In genomic region chr17:83277117-83277947, GRCm38 (mm10) we compare ENCODE assay signal across 7 mouse cellular contexts.
A peak's percentile ranks its signal among the peaks of the same experiment; 100 is the strongest.
DNase-seq lines count a peak whose midpoint lies in the region; ATAC-seq and TF ChIP-seq lines count a peak whose summit lies in the region.

No protein-coding gene starts in this region.

- DNase-seq in MEL (ENCODE audit: low read depth, low spot score): peak; percentile 72
- peak; percentile 75 for DNase-seq in brain, adult 2 months (ENCODE audit: low read depth, low spot score)
- DNase-seq in intestine, embryonic 14.5 days (ENCODE audit: low spot score): peak; percentile 78
- DNase-seq in midbrain, postnatal 0 days (ENCODE audit: low spot score): peak; percentile 56

- H3K9ac ChIP-seq in MEL (ENCODE audit: control insufficient read depth, low read depth, low read length, poor library complexity, severe bottlenecking): peak overlapping the region; percentile 88
- peak overlapping the region; percentile 43 for H3K9ac ChIP-seq in intestine, embryonic 14.5 days (ENCODE audit: low read length)
- peak overlapping the region; percentile 34; the same call in 1 of the 2 replicates for H3K9ac ChIP-seq in liver, embryonic 12.5 days
- peak overlapping the region; percentile 50; the same call in 1 of the 2 replicates for H3K9ac ChIP-seq in midbrain, postnatal 0 days (replicated peaks; ENCODE audit: low read length, poor library complexity, severe bottlenecking)
- H3K9ac ChIP-seq in stomach, embryonic 16.5 days (ENCODE audit: low read length): peak overlapping the region; percentile 77

- peak overlapping the region; percentile 91 for H3K4me2 ChIP-seq in intestine, embryonic 14.5 days (ENCODE audit: low read length)
- peak overlapping the region; percentile 74 for H3K4me2 ChIP-seq in liver, embryonic 12.5 days
- peak overlapping the region; percentile 22; the same call in 1 of the 2 replicates for H3K4me2 ChIP-seq in midbrain, postnatal 0 days (ENCODE audit: low read depth, low read length, poor library complexity, severe bottlenecking)
- H3K4me2 ChIP-seq in stomach, embryonic 16.5 days (ENCODE audit: low read depth, low read length): peak overlapping the region; percentile 92

- WGBS in intestine, embryonic 14.5 days: 24% methylated on average over 26 of the region's 26 CpGs
- WGBS in liver, embryonic 12.5 days (ENCODE audit: insufficient replicate concordance): 6% methylated on average over 26 of the region's 26 CpGs
- WGBS in midbrain, postnatal 0 days: 30% methylated on average over 26 of the region's 26 CpGs
- WGBS in stomach, embryonic 16.5 days: 22% methylated on average over 26 of the region's 26 CpGs

- H3K79me2 ChIP-seq in MEL (ENCODE audit: control insufficient read depth, insufficient read depth, low read length, poor library complexity): peaks cover 2% of the 10 kb centered on the region; the same call in 1 of the 2 replicates

- TF ChIP-seq EP300 in MEL (IDR thresholded peaks at IDR 0.05; ENCODE audit: low read depth in 1 of 2, low read length in 2 of 2): peak in 1 of 2 experiments; percentile 54; a peak in 3 of 4 replicates

- TF ChIP-seq POLR2A in MEL (IDR thresholded peaks at IDR 0.05; ENCODE audit: control insufficient read depth in 1 of 2, insufficient read depth in 1 of 2, low read depth in 1 of 2, low read length in 2 of 2, poor library complexity in 1 of 2): no peak

- TF ChIP-seq CTCF in MEL (IDR thresholded peaks at IDR 0.05 in 2 of 3, conservative IDR thresholded peaks at IDR 0.05 in 1 of 3; ENCODE audit: control insufficient read depth in 1 of 3, insufficient read depth in 1 of 3, low read depth in 2 of 3, low read length in 3 of 3, poor library complexity in 1 of 3, severe bottlenecking in 1 of 3): no peak
- no peak for TF ChIP-seq CTCF in midbrain, postnatal 0 days (IDR thresholded peaks at IDR 0.05)

- peak overlapping the region; percentile 65 for H3K27ac ChIP-seq in MEL (ENCODE audit: control insufficient read depth, low read depth, low read length)
- H3K27ac ChIP-seq in intestine, embryonic 14.5 days (ENCODE audit: low read depth): peak overlapping the region; percentile 85
- peak overlapping the region; percentile 64 for H3K27ac ChIP-seq in liver, embryonic 12.5 days
- H3K27ac ChIP-seq in midbrain, postnatal 0 days (ENCODE audit: low read depth, low read length): peak overlapping the region; percentile 51
- H3K27ac ChIP-seq in stomach, embryonic 16.5 days (ENCODE audit: low read length): peak overlapping the region; percentile 85

- H3K27me3 ChIP-seq in MEL (ENCODE audit: control insufficient read depth in 1 of 2, insufficient read depth in 2 of 2, low read length in 2 of 2): no peaks in the 10 kb centered on the region
- H3K27me3 ChIP-seq in intestine, embryonic 14.5 days (replicated peaks; ENCODE audit: control insufficient read depth, insufficient read depth, low read length): no peaks in the 10 kb centered on the region
- H3K27me3 ChIP-seq in liver, embryonic 12.5 days (replicated peaks): peaks cover 71% of the 10 kb centered on the region
- H3K27me3 ChIP-seq in midbrain, postnatal 0 days (ENCODE audit: insufficient read depth, low read length): no peaks in the 10 kb centered on the region; the same call in 1 of the 2 replicates
- no peaks in the 10 kb centered on the region for H3K27me3 ChIP-seq in stomach, embryonic 16.5 days (ENCODE audit: control insufficient read depth, insufficient read depth, low read length)

- H3K9me3 ChIP-seq in MEL (replicated peaks; ENCODE audit: insufficient read depth, low read length): no peaks in the 10 kb centered on the region
- no peaks in the 10 kb centered on the region for H3K9me3 ChIP-seq in intestine, embryonic 14.5 days (ENCODE audit: control insufficient read depth, low read length)
- H3K9me3 ChIP-seq in liver, embryonic 12.5 days (replicated peaks): no peaks in the 10 kb centered on the region
- H3K9me3 ChIP-seq in midbrain, postnatal 0 days (ENCODE audit: low read length): no peaks in the 10 kb centered on the region
- H3K9me3 ChIP-seq in stomach, embryonic 16.5 days (replicated peaks; ENCODE audit: control insufficient read depth, low read length): no peaks in the 10 kb centered on the region

- H3K4me3 ChIP-seq in MEL (ENCODE audit: control insufficient read depth in 1 of 2, insufficient read depth in 1 of 2, low read depth in 2 of 2, low read length in 2 of 2): peak overlapping the region; percentile 83 to 93
- H3K4me3 ChIP-seq in intestine, embryonic 14.5 days (ENCODE audit: low read depth, low read length): peak overlapping the region; percentile 18; the same call in 1 of the 2 replicates
- H3K4me3 ChIP-seq in liver, embryonic 12.5 days: peak overlapping the region; percentile 36
- no peak overlapping the region; the same call in 1 of the 2 replicates for H3K4me3 ChIP-seq in midbrain, postnatal 0 days (ENCODE audit: low read depth, low read length)
- peak overlapping the region; percentile 27 for H3K4me3 ChIP-seq in stomach, embryonic 16.5 days (replicated peaks; ENCODE audit: low read length)

- peaks cover 0 to 7% of the 10 kb centered on the region in 2 experiments; a peak in 2 of 4 replicates for H3K36me3 ChIP-seq in MEL (ENCODE audit: control insufficient read depth in 1 of 2, insufficient read depth in 2 of 2, low read length in 2 of 2)
- no peaks in the 10 kb centered on the region for H3K36me3 ChIP-seq in intestine, embryonic 14.5 days (ENCODE audit: control insufficient read depth, insufficient read depth, low read length)
- no peaks in the 10 kb centered on the region for H3K36me3 ChIP-seq in liver, embryonic 12.5 days
- H3K36me3 ChIP-seq in midbrain, postnatal 0 days (ENCODE audit: insufficient read depth, low read length): no peaks in the 10 kb centered on the region
- no peaks in the 10 kb centered on the region for H3K36me3 ChIP-seq in stomach, embryonic 16.5 days (ENCODE audit: control insufficient read depth, insufficient read depth, low read length)

- H3K4me1 ChIP-seq in MEL (ENCODE audit: control insufficient read depth in 1 of 2, insufficient read depth in 2 of 2, low read length in 2 of 2): peaks cover 0 to 24% of the 10 kb centered on the region in 2 experiments; a peak in 2 of 4 replicates
- H3K4me1 ChIP-seq in intestine, embryonic 14.5 days (replicated peaks; ENCODE audit: control insufficient read depth, insufficient read depth, low read length): peaks cover 24% of the 10 kb centered on the region
- peaks cover 48% of the 10 kb centered on the region for H3K4me1 ChIP-seq in liver, embryonic 12.5 days
- peaks cover 7% of the 10 kb centered on the region; the same call in 1 of the 2 replicates for H3K4me1 ChIP-seq in midbrain, postnatal 0 days (ENCODE audit: insufficient read depth, low read length)
- H3K4me1 ChIP-seq in stomach, embryonic 16.5 days (ENCODE audit: control insufficient read depth, insufficient read depth, low read length): peaks cover 18% of the 10 kb centered on the region

- no peak for TF ChIP-seq RAD21 in MEL (IDR thresholded peaks at IDR 0.05; ENCODE audit: low read depth, low read length)

- ATAC-seq in granulocyte monocyte progenitor cell, adult 5-6 weeks (replicated peaks; ENCODE audit: poor library complexity, severe bottlenecking): peak; percentile 31
- peak; percentile 70 for ATAC-seq in intestine, embryonic 14.5 days (replicated peaks; ENCODE audit: low FRiP score, low TSS enrichment, low read depth)
- peak; percentile 49 for ATAC-seq in liver, embryonic 12.5 days
- ATAC-seq in midbrain, postnatal 0 days (ENCODE audit: low FRiP score): no peak
- ATAC-seq in stomach, embryonic 16.5 days (ENCODE audit: insufficient read depth, low FRiP score): peak; percentile 57; the same call in 1 of the 2 replicates

TF ChIP-seq in MEL, 35 proteins besides CTCF, POLR2A, EP300 and RAD21 (continues in another document):
- TF ChIP-seq ELF1 (IDR thresholded peaks at IDR 0.05; ENCODE audit: low read depth, low read length) (peak; percentile 43; the same call in 1 of the 2 replicates), ETS1 (IDR thresholded peaks at IDR 0.05; ENCODE audit: low read depth, low read length) (peak; percentile 45; the same call in 1 of the 2 replicates), NELFE (IDR thresholded peaks at IDR 0.05; ENCODE audit: low read depth, low read length) (peak; percentile 22; the same call in 1 of the 2 replicates), MEF2A (IDR thresholded peaks at IDR 0.05; ENCODE audit: extremely low read depth, insufficient replicate concordance, low read depth, low read length, poor library complexity, severe bottlenecking) (no peak), KAT2A (conservative IDR thresholded peaks at IDR 0.05; ENCODE audit: low read depth, low read length) (no peak), ZMIZ1 (IDR thresholded peaks at IDR 0.05; ENCODE audit: low read depth, low read length) (no peak), MYC (IDR thresholded peaks at IDR 0.05; ENCODE audit: low read depth, low read length) (no peak), UBTF (IDR thresholded peaks at IDR 0.05; ENCODE audit: borderline replicate concordance, insufficient read depth, low read depth, low read length) (no peak), MAX (IDR thresholded peaks at IDR 0.05; ENCODE audit: low read length) (0 out of 2 replicates have a peak, but pooled peaks have one; percentile 38), NRF1 (IDR thresholded peaks at IDR 0.05; ENCODE audit: insufficient read depth, low read depth, low read length, poor library complexity, severe bottlenecking) (no peak), MAZ (IDR thresholded peaks at IDR 0.05; ENCODE audit: low read depth, low read length) (0 out of 2 replicates have a peak, but pooled peaks have one; percentile 61), BHLHE40 (IDR thresholded peaks at IDR 0.05; ENCODE audit: borderline replicate concordance, low read depth, low read length) (no peak), ZKSCAN1 (IDR thresholded peaks at IDR 0.05; ENCODE audit: low read depth, low read length) (no peak), MYB (IDR thresholded peaks at IDR 0.05; ENCODE audit: low read depth, low read length) (no peak), TCF12 (IDR thresholded peaks at IDR 0.05; ENCODE audit: low read depth, low read length) (peak; percentile 43; the same call in 1 of the 2 replicates), SMC3 (IDR thresholded peaks at IDR 0.05; ENCODE audit: low read depth, low read length) (peak; percentile 1; the same call in 1 of the 2 replicates), TAL1 (IDR thresholded peaks at IDR 0.05; ENCODE audit: low read length) (peak; percentile 82), MXI1 (IDR thresholded peaks at IDR 0.05; ENCODE audit: low read depth, low read length) (peak; percentile 35; the same call in 1 of the 2 replicates), RCOR1 (IDR thresholded peaks at IDR 0.05; ENCODE audit: low read depth, low read length) (no peak), HCFC1 (IDR thresholded peaks at IDR 0.05; ENCODE audit: low read depth, low read length) (0 out of 2 replicates have a peak, but pooled peaks have one; percentile 20), GATA1 (IDR thresholded peaks at IDR 0.05; ENCODE audit: low read depth, low read length) (0 out of 2 replicates have a peak, but pooled peaks have one; percentile 2), USF1 (IDR thresholded peaks at IDR 0.05; ENCODE audit: low read depth, low read length) (no peak), SIN3A (IDR thresholded peaks at IDR 0.05; ENCODE audit: low read length) (peak; percentile 6; the same call in 1 of the 2 replicates)

Comparison
In these comparisons a context has a peak if more than half of its experiments do, and no peak if none do; other contexts are left out.
1. H3K9ac ChIP-seq: peak in every context shown above with its lines; median percentile 88 in MEL; 77 in stomach, embryonic 16.5 days; 50 in midbrain, postnatal 0 days; 43 in intestine, embryonic 14.5 days; 34 in liver, embryonic 12.5 days.
2. H3K4me2 ChIP-seq: peak in every context shown above with its lines; median percentile 92 in stomach, embryonic 16.5 days; 91 in intestine, embryonic 14.5 days; 74 in liver, embryonic 12.5 days; 22 in midbrain, postnatal 0 days.